Mouse (Mus musculus): ENCODE data around the gene Nrxn3. TPM values are rescaled to one million over a fixed set of nuclear protein-coding genes. Genes with fewer than 3 reads are reported as not detected.

The Nrxn3 gene
- polyA plus RNA-seq, 1 experiment from 2014 or later = 4.4 TPM

GRCm38 (mm10) chr12:89764191-89765082 lies 1041.8 kb downstream of the Nrxn3 start:
- no peaks in the 10 kb centered on the region for H3K9me3 ChIP-seq
- 40% methylated on average over 10 of the region's 10 CpGs for WGBS
- peaks cover 9% of the 10 kb centered on the region for H3K4me1 ChIP-seq
- no peak overlapping the region; the same call in 1 of the 2 replicates for H3K27ac ChIP-seq (replicated peaks)
- H3K36me3 ChIP-seq (replicated peaks) = no peaks in the 10 kb centered on the region
- DNase-seq (ENCODE audit: low spot score) = peak; percentile 11
- H3K4me3 ChIP-seq = no peak overlapping the region
- H3K27me3 ChIP-seq (replicated peaks; ENCODE audit: low read depth, poor library complexity, severe bottlenecking) = no peaks in the 10 kb centered on the region

- Histone ChIP-seq H3K9me3 (no peaks in the 10 kb centered on the region), H3K36me3 (replicated peaks) (no peaks in the 10 kb centered on the region), H3K27ac (replicated peaks) (no peak overlapping the region), H3K27me3 (replicated peaks; ENCODE audit: low read depth, poor library complexity, severe bottlenecking) (no peaks in the 10 kb centered on the region), H3K4me1 (peaks cover 9% of the 10 kb centered on the region), H3K4me3 (no peak overlapping the region)
- WGBS = 55% methylated on average over 2 of the region's 2 CpGs
- DNase-seq (ENCODE audit: low spot score) = no peak
These were observed 1042.5 kb downstream of the Nrxn3 start for GRCm38 (mm10) chr12:89765179-89765578.

GRCm38 (mm10) chr12:89788794-89789193 lies 1066.1 kb downstream of the Nrxn3 start:
- no peak for DNase-seq (ENCODE audit: low spot score)
- no peak overlapping the region for H3K4me3 ChIP-seq
- 87% methylated on average over 3 of the region's 3 CpGs for WGBS
- H3K27ac ChIP-seq (replicated peaks) = no peak overlapping the region
- H3K9me3 ChIP-seq = no peaks in the 10 kb centered on the region
- no peaks in the 10 kb centered on the region for H3K27me3 ChIP-seq (replicated peaks; ENCODE audit: low read depth, poor library complexity, severe bottlenecking)
- no peaks in the 10 kb centered on the region for H3K4me1 ChIP-seq
- H3K36me3 ChIP-seq (replicated peaks) = no peaks in the 10 kb centered on the region

- WGBS = 98% methylated on average over 1 of the region's 1 CpGs
- Histone ChIP-seq H3K4me1 (no peaks in the 10 kb centered on the region), H3K9me3 (no peaks in the 10 kb centered on the region), H3K27ac (replicated peaks) (no peak overlapping the region), H3K36me3 (replicated peaks) (no peaks in the 10 kb centered on the region), H3K4me3 (no peak overlapping the region), H3K27me3 (replicated peaks; ENCODE audit: low read depth, poor library complexity, severe bottlenecking) (no peaks in the 10 kb centered on the region)
- no peak for DNase-seq (ENCODE audit: low spot score)
These were observed 1067.3 kb downstream of the Nrxn3 start for GRCm38 (mm10) chr12:89789981-89790380.

GRCm38 (mm10) chr12:89791829-89792228 lies 1069.2 kb downstream of the Nrxn3 start:
- H3K27me3 ChIP-seq (replicated peaks; ENCODE audit: low read depth, poor library complexity, severe bottlenecking) = no peaks in the 10 kb centered on the region
- DNase-seq (ENCODE audit: low spot score) = no peak
- no peaks in the 10 kb centered on the region for H3K9me3 ChIP-seq
- no peaks in the 10 kb centered on the region for H3K4me1 ChIP-seq
- no peak overlapping the region for H3K27ac ChIP-seq (replicated peaks)
- 84% methylated on average over 3 of the region's 3 CpGs for WGBS
- no peaks in the 10 kb centered on the region for H3K36me3 ChIP-seq (replicated peaks)
- no peak overlapping the region for H3K4me3 ChIP-seq

GRCm38 (mm10) chr12:89794741-89795140 lies 1072.1 kb downstream of the Nrxn3 start:
- 89% methylated on average over 6 of the region's 6 CpGs for WGBS
- no peak overlapping the region for H3K4me3 ChIP-seq
- no peaks in the 10 kb centered on the region for H3K36me3 ChIP-seq (replicated peaks)
- no peak overlapping the region for H3K27ac ChIP-seq (replicated peaks)
- H3K4me1 ChIP-seq = no peaks in the 10 kb centered on the region
- no peak for DNase-seq (ENCODE audit: low spot score)
- H3K27me3 ChIP-seq (replicated peaks; ENCODE audit: low read depth, poor library complexity, severe bottlenecking) = no peaks in the 10 kb centered on the region
- no peaks in the 10 kb centered on the region for H3K9me3 ChIP-seq

- no peak for DNase-seq (ENCODE audit: low spot score)
- H3K36me3 ChIP-seq (replicated peaks) = no peaks in the 10 kb centered on the region
- no peaks in the 10 kb centered on the region for H3K9me3 ChIP-seq
- 70% methylated on average over 3 of the region's 3 CpGs for WGBS
- no peak overlapping the region for H3K4me3 ChIP-seq
- peaks cover 18% of the 10 kb centered on the region for H3K4me1 ChIP-seq
- no peak overlapping the region for H3K27ac ChIP-seq (replicated peaks)
- H3K27me3 ChIP-seq (replicated peaks; ENCODE audit: low read depth, poor library complexity, severe bottlenecking) = peaks cover 16% of the 10 kb centered on the region
These were observed 1085.5 kb downstream of the Nrxn3 start for GRCm38 (mm10) chr12:89808217-89808616.

- Histone ChIP-seq H3K27ac (replicated peaks) (no peak overlapping the region), H3K4me3 (no peak overlapping the region), H3K4me1 (peaks cover 27% of the 10 kb centered on the region), H3K27me3 (replicated peaks; ENCODE audit: low read depth, poor library complexity, severe bottlenecking) (peaks cover 31% of the 10 kb centered on the region), H3K36me3 (replicated peaks) (no peaks in the 10 kb centered on the region), H3K9me3 (peaks cover 3% of the 10 kb centered on the region; the same call in 1 of the 2 replicates)
- no peak for DNase-seq (ENCODE audit: low spot score)
- 88% methylated on average over 5 of the region's 5 CpGs for WGBS
These were observed 1087.5 kb downstream of the Nrxn3 start for GRCm38 (mm10) chr12:89810146-89810545.

- WGBS = under 1% methylated on average over 36 of the region's 36 CpGs
- H3K36me3 ChIP-seq (replicated peaks) = no peaks in the 10 kb centered on the region
- H3K27ac ChIP-seq (replicated peaks) = peak overlapping the region; percentile 64
- peaks cover 36% of the 10 kb centered on the region for H3K27me3 ChIP-seq (replicated peaks; ENCODE audit: low read depth, poor library complexity, severe bottlenecking)
- H3K4me1 ChIP-seq = peaks cover 33% of the 10 kb centered on the region
- peak overlapping the region; percentile 58 for H3K4me3 ChIP-seq
- DNase-seq (ENCODE audit: low spot score) = peak; percentile 91
- peaks cover 3% of the 10 kb centered on the region; the same call in 1 of the 2 replicates for H3K9me3 ChIP-seq
These were observed 1089.3 kb downstream of the Nrxn3 start for GRCm38 (mm10) chr12:89811815-89812549.

GRCm38 (mm10) chr12:89812550-89813207 lies 1090.0 kb downstream of the Nrxn3 start:
- Histone ChIP-seq H3K36me3 (replicated peaks) (no peaks in the 10 kb centered on the region), H3K27me3 (replicated peaks; ENCODE audit: low read depth, poor library complexity, severe bottlenecking) (peaks cover 36% of the 10 kb centered on the region), H3K4me3 (peak overlapping the region; percentile 58), H3K4me1 (peaks cover 33% of the 10 kb centered on the region), H3K27ac (replicated peaks) (0 out of 2 replicates have a peak overlapping the region, but pooled peaks have one; percentile 3), H3K9me3 (peaks cover 3% of the 10 kb centered on the region; the same call in 1 of the 2 replicates)
- WGBS = under 1% methylated on average over 17 of the region's 17 CpGs
- DNase-seq (ENCODE audit: low spot score) = no peak

- WGBS = 7% methylated on average over 13 of the region's 13 CpGs
- Histone ChIP-seq H3K27me3 (replicated peaks; ENCODE audit: low read depth, poor library complexity, severe bottlenecking) (peaks cover 36% of the 10 kb centered on the region), H3K4me1 (peaks cover 33% of the 10 kb centered on the region), H3K36me3 (replicated peaks) (no peaks in the 10 kb centered on the region), H3K9me3 (peaks cover 3% of the 10 kb centered on the region; the same call in 1 of the 2 replicates), H3K4me3 (peak overlapping the region; percentile 58), H3K27ac (replicated peaks) (no peak overlapping the region)
- DNase-seq (ENCODE audit: low spot score) = peak; percentile 18
These were observed 1090.6 kb downstream of the Nrxn3 start for GRCm38 (mm10) chr12:89813294-89813693.

GRCm38 (mm10) chr12:89813718-89814117 lies 1091.0 kb downstream of the Nrxn3 start:
- Histone ChIP-seq H3K4me3 (peak overlapping the region; percentile 58), H3K27me3 (replicated peaks; ENCODE audit: low read depth, poor library complexity, severe bottlenecking) (peaks cover 36% of the 10 kb centered on the region), H3K4me1 (peaks cover 33% of the 10 kb centered on the region), H3K27ac (replicated peaks) (no peak overlapping the region), H3K9me3 (peaks cover 3% of the 10 kb centered on the region; the same call in 1 of the 2 replicates), H3K36me3 (replicated peaks) (no peaks in the 10 kb centered on the region)
- 61% methylated on average over 5 of the region's 5 CpGs for WGBS
- no peak for DNase-seq (ENCODE audit: low spot score)

All from embryonic facial prominence, embryonic 10.5 days (tissue).